Mouse (Mus musculus) forebrain, embryonic 11.5 days (tissue): Measurements from ENCODE around the gene Mt4. TPM values are rescaled to one million over a fixed set of nuclear protein-coding genes. Genes with fewer than 3 reads are reported as not detected.
"Not testable (repeated sequence)": the region's sequence is repeated elsewhere in the genome, so short reads cannot be mapped to it uniquely, and the experiment has no call there.

ENCODE experiments used
- ATAC-seq: fragments of 200-750 bp; cut with Nextera tagmentation; replicated peaks from 2 replicates; pipeline ENCODE4 v1.8.0; 2017; ENCODE audit warnings: moderate TSS enrichment; ENCODE audit not compliant: low FRiP score
- DNase-seq: peaks from one replicate; pipeline ENCODE4 v3.0.0-alpha.2; 2017; ENCODE audit warnings: low spot score
- H3K27ac ChIP-seq: fragments of 300-500 bp; sonication (generic); 2 replicates; pipeline ENCODE4 v1.5.1; 2014; ENCODE audit warnings: low read depth, low read length
- H3K27me3 ChIP-seq: fragments of 300-500 bp; sonication (generic); 2 replicates; pipeline ENCODE4 v1.6.1; 2014; ENCODE audit warnings: mild to moderate bottlenecking, low read length, mixed read lengths; ENCODE audit not compliant: control insufficient read depth, insufficient read depth
- H3K36me3 ChIP-seq: fragments of 300-500 bp; sonication (generic); 2 replicates; pipeline ENCODE4 v1.6.1; 2014; ENCODE audit warnings: mild to moderate bottlenecking, low read length, moderate library complexity, mixed read lengths; ENCODE audit not compliant: control insufficient read depth, insufficient read depth
- H3K4me1 ChIP-seq: fragments of 300-500 bp; sonication (generic); replicated peaks from 2 replicates; pipeline ENCODE4 v1.6.1; 2014; ENCODE audit warnings: low read length, mixed read lengths; ENCODE audit not compliant: control insufficient read depth, insufficient read depth
- H3K4me2 ChIP-seq: fragments of 300-500 bp; sonication (generic); 2 replicates; pipeline ENCODE4 v1.6.1; 2014; ENCODE audit warnings: low read depth, mild to moderate bottlenecking, low read length, moderate library complexity, mixed read lengths; ENCODE audit not compliant: severe bottlenecking
- H3K4me3 ChIP-seq: fragments of 300-500 bp; sonication (generic); 2 replicates; pipeline ENCODE4 v1.5.1; 2014; ENCODE audit warnings: low read depth, low read length
- H3K9ac ChIP-seq: fragments of 300-500 bp; sonication (generic); 2 replicates; pipeline ENCODE4 v1.6.1; 2014; ENCODE audit warnings: low read length
- H3K9me3 ChIP-seq: fragments of 300-500 bp; sonication (generic); 2 replicates; pipeline ENCODE4 v1.6.1; 2016; ENCODE audit warnings: low read length, mixed read lengths; ENCODE audit not compliant: control insufficient read depth
- WGBS: fragments of 180-500 bp; shearing (Covaris S2); extraction: QIAGEN DNeasy Blood & Tissue Kit; methylation state at CpG from one replicate; pipeline ENCODE4 v1.1.7; 2014; 5-methylcytosine and 5-hydroxymethylcytosine counted together
- polyA plus RNA-seq: library from polyadenylated mRNA; unstranded; fragments of >200 nt; fragmentation: Nextera tagmentation; extraction: Ambion mirVana; gene quantifications from 2 replicates; pipeline ENCODE4 v1.2.1, GENCODE M21; 2014

Mt4 gene
- polyA plus RNA-seq, 1 experiment from 2014 or later, result not detected

GRCm38 (mm10) chr8:94127711-94128110 lies 9.3 kb upstream of the Mt4 start:
- H3K9me3 ChIP-seq, result no peaks in the 10 kb centered on the region
- 0 out of 2 replicates have a peak, but pooled peaks cover 2% of the 10 kb centered on the region for H3K4me1 ChIP-seq
- H3K27ac ChIP-seq, result no peak overlapping the region
- H3K36me3 ChIP-seq, result no peaks in the 10 kb centered on the region
- no peak overlapping the region for H3K4me2 ChIP-seq
- ATAC-seq (no peak), DNase-seq (no peak)
- H3K9ac ChIP-seq, result no peak overlapping the region
- H3K4me3 ChIP-seq, result no peak overlapping the region
- H3K27me3 ChIP-seq, result no peaks in the 10 kb centered on the region
- WGBS, result 74% methylated on average over 6 of the region's 6 CpGs

DNA sequence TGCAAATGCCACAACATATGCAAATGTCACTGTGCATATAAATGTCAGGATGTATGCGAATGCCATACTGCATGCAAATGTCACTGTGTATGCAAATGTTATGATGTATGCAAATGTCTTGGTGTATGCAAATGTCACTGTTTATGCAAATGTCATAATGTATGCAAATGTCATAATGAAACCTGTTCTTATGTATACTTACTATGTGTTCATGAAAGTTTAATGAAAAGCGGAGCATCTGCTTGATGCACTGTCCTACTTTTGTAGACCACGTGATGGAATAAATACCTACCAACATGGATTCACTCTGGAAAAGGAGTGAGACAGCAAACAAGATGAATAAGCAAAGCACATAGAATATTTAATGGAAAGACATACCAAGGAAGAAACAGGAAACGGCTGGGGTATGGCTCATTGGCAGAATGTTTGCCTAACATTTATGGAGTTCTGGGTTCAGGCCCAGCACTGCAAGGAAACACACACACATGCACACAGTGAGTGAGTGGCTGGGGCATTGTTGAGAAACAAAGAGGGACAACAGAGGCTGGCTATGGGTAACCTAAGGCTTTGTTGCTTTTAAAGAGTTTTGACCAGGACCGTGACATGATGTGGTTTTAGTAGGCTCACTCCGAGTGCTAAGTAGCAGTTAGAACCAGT lies 7.7 kb upstream of the Mt4 start:
- H3K4me2 ChIP-seq, result no peak overlapping the region
- no peak for DNase-seq
- no peaks in the 10 kb centered on the region for H3K9me3 ChIP-seq

GRCm38 (mm10) chr8:94130126-94130525 lies 6.9 kb upstream of the Mt4 start:
- Histone ChIP-seq H3K27me3 (no peaks in the 10 kb centered on the region), H3K36me3 (no peaks in the 10 kb centered on the region), H3K4me2 (no peak overlapping the region), H3K4me3 (no peak overlapping the region), H3K9me3 (no peaks in the 10 kb centered on the region), H3K9ac (no peak overlapping the region), H3K27ac (no peak overlapping the region), H3K4me1 (0 out of 2 replicates have a peak, but pooled peaks cover 2% of the 10 kb centered on the region)
- no peak for ATAC-seq
- WGBS, result 92% methylated on average over 4 of the region's 4 CpGs
- no peak for DNase-seq

More for the DNA sequence above, 7.7 kb upstream of the Mt4 start:
- H3K36me3 ChIP-seq, result no peaks in the 10 kb centered on the region
- ATAC-seq, result no peak
- H3K4me1 ChIP-seq, result 0 out of 2 replicates have a peak, but pooled peaks cover 2% of the 10 kb centered on the region
- no peak overlapping the region for H3K4me3 ChIP-seq
- no peaks in the 10 kb centered on the region for H3K27me3 ChIP-seq
- no peak overlapping the region for H3K9ac ChIP-seq
- H3K27ac ChIP-seq, result no peak overlapping the region
- WGBS, result 76% methylated on average over 6 of the region's 6 CpGs

DNA sequence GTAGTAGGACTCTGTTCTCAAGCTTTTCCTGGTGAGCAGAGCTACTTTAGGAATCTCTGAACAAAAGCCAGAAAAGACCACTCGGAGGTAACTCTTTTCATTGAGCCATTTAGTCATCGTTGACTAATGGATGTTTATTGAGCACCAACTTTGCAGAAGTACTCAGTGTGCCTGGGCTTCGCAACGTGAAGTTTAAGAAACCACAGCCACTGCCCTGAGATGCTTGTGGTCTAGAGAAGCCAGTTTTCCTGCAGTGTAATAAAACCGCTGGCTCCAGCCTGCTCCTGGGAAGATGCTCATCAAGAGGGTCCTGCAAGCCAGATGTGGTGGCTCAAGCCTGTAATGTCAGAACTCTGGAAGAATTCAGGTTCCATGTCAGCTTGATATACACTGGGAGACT lies 4.9 kb upstream of the Mt4 start:
- Histone ChIP-seq H3K27me3 (no peaks in the 10 kb centered on the region), H3K4me1 (0 out of 2 replicates have a peak, but pooled peaks cover 2% of the 10 kb centered on the region), H3K9me3 (no peaks in the 10 kb centered on the region), H3K4me2 (no peak overlapping the region), H3K4me3 (no peak overlapping the region), H3K36me3 (no peaks in the 10 kb centered on the region), H3K27ac (no peak overlapping the region), H3K9ac (no peak overlapping the region)
- ATAC-seq (no peak), DNase-seq (no peak)
- 86% methylated on average over 5 of the region's 5 CpGs for WGBS

DNA sequence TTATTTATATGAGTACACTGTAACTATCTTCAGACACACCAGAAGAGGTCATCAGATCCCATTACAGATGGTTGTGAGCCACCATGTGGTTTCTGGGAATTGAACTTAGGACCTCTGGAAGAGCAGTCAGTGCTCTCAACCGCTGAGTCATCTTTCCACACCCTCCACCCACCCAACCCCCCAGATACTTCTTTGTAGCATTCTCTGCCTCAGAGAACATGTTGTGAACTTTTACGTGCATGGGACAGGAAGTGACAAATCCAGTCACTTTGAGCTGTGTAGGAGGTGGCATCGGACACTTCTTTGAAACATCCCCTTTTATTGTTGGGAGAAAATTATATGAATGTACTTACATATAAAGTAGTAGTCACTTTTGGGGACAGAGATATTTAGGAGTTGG lies 2.4 kb upstream of the Mt4 start:
- DNase-seq, H3K36me3 ChIP-seq, H3K9ac ChIP-seq, H3K4me3 ChIP-seq, H3K4me2 ChIP-seq, H3K4me1 ChIP-seq, H3K27ac ChIP-seq, ATAC-seq, H3K9me3 ChIP-seq, H3K27me3 ChIP-seq: not testable (repeated sequence)
- 80% methylated on average over 3 of the region's 3 CpGs for WGBS

DNA sequence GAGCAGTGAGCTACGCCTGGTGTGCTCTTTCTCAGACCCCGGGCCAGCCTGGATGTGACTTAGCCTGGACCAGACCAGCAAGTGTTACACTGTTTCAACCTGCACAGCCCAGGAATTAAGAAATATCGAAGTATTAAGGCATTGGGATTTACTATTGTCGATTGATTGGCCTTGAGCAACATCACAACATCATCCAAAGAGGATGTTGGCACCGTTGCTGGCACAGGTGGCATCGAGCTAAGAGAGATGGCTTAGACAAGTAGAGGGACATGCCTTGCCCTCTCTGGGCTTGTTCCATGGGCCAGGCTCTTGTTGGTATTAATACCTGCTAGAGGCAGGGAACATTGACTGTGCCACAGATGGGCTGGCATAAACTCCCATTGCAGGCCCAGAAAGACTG lies 1.4 kb upstream of the Mt4 start:
- H3K4me1 ChIP-seq, result no peaks in the 10 kb centered on the region
- no peaks in the 10 kb centered on the region for H3K36me3 ChIP-seq
- H3K4me3 ChIP-seq, result no peak overlapping the region
- ATAC-seq (no peak), DNase-seq (no peak)
- H3K27me3 ChIP-seq, result no peaks in the 10 kb centered on the region
- H3K9ac ChIP-seq, result no peak overlapping the region
- no peaks in the 10 kb centered on the region for H3K9me3 ChIP-seq
- H3K4me2 ChIP-seq, result no peak overlapping the region
- WGBS, result 87% methylated on average over 6 of the region's 6 CpGs
- H3K27ac ChIP-seq, result no peak overlapping the region

DNA sequence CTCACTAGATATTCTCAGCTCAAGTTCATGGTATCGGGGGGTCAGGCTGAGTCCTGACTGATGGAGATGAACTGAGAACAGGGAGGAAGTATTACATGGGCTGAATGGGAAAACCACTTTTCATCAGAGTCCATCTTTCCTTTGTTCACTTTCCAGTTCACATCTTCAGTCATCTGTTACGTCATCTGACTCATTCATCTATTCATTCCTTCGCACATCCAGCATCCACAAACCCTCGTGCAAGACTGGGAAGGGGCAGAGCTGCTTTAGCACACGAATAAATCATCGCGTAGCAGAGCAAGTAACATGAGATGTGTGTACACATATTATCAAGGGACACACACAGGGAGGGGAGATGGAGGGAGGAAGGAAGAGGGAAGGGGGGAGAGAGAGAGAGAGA lies 805 bp upstream of the Mt4 start:
- ATAC-seq (no peak), DNase-seq (no peak)
- H3K27me3 ChIP-seq, result no peaks in the 10 kb centered on the region
- no peaks in the 10 kb centered on the region for H3K4me1 ChIP-seq
- no peak overlapping the region for H3K4me3 ChIP-seq
- 85% methylated on average over 7 of the region's 7 CpGs for WGBS
- no peak overlapping the region for H3K27ac ChIP-seq
- no peaks in the 10 kb centered on the region for H3K36me3 ChIP-seq
- no peak overlapping the region for H3K9ac ChIP-seq
- H3K9me3 ChIP-seq, result no peaks in the 10 kb centered on the region
- H3K4me2 ChIP-seq, result no peak overlapping the region

DNA sequence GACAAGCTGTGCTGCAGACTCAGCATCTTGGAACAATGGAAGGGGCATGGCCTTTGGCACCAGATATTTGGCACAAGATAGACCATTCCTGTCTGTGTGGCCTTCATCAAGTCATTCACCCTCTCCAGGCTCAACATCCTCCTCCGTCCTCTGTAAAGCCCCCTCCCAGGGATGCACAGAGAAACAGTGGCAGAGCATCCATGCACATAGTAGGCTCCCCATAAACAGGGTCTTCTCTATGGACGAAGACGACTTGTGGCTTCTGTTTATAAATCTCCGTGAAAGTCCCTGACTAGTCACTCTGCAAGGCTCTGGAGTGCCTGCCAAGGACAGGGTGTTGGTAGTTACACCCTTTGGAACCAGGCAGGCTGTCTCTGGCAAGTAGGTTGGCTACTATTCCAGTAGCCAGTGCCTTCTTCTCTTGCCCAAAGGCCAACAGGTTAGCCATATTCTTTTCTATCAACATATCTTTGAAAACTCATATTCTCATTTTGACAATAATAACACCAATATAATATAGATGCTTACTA lies 3.3 kb downstream of the Mt4 start:
- WGBS, result 78% methylated on average over 4 of the region's 4 CpGs
- no peaks in the 10 kb centered on the region for H3K4me1 ChIP-seq
- DNase-seq, result no peak
- ATAC-seq, result no peak
- no peak overlapping the region for H3K4me3 ChIP-seq
- H3K27me3 ChIP-seq, result no peaks in the 10 kb centered on the region
- no peaks in the 10 kb centered on the region for H3K36me3 ChIP-seq
- no peak overlapping the region for H3K4me2 ChIP-seq
- no peak overlapping the region for H3K9ac ChIP-seq
- H3K27ac ChIP-seq, result no peak overlapping the region
- H3K9me3 ChIP-seq, result no peaks in the 10 kb centered on the region

- ATAC-seq (no peak), DNase-seq (no peak)
- 49% methylated on average over 5 of the region's 5 CpGs for WGBS
Observed at GRCm38 (mm10) chr8:94148236-94148635, 11.2 kb downstream of the Mt4 start.

More at GRCm38 (mm10) chr8:94148236-94148635, 11.2 kb downstream of the Mt4 start:
- Histone ChIP-seq H3K4me2 (no peak overlapping the region), H3K9ac (no peak overlapping the region), H3K4me3 (no peak overlapping the region), H3K9me3 (no peaks in the 10 kb centered on the region), H3K27me3 (no peaks in the 10 kb centered on the region), H3K36me3 (no peaks in the 10 kb centered on the region), H3K4me1 (peaks cover 4% of the 10 kb centered on the region), H3K27ac (no peak overlapping the region)
